In the genomic region with DNA sequence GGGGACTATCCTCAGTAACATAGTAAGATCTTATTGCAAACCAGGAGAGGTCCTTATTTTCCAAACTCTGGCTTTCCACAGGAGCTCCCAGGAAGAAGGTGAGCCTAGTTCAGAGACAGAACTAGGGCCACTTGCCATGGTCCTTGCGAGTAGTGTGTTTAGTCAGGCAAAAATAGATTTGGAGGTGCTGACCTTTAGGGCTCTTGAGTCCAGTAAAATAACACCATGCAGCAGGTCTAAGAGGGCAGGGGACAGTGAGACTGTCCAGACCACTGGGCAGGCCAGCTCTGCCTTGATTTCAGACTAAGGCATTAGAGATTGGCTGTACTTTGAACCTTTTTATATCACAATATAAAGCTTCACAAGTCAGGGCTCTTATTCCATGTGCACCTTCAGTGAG, we compare ENCODE assay signal across 20 mouse cellular contexts. TPM values are rescaled to one million over a fixed set of nuclear protein-coding genes. Genes with fewer than 3 reads are reported as not detected.
DNase-seq lines count a peak whose midpoint lies in the region; ATAC-seq and TF ChIP-seq lines count a peak whose summit lies in the region.
"Had no signal": no experiment of that assay in that cellular context is flagged by ENCODE, and none has a peak within 500 bp of the region (broad histone marks: within the 10 kb centered on the region; RNA-seq: fewer than 3 reads in every experiment).

No protein-coding gene starts in this region.

- H3K9me3 ChIP-seq in heart, embryonic 16.5 days (replicated peaks; ENCODE audit: control insufficient read depth, low read length) = no peaks in the 10 kb centered on the region
- H3K9me3 ChIP-seq in E14TG2a.4 (ENCODE audit: low read length) = no peaks in the 10 kb centered on the region
- no peaks in the 10 kb centered on the region for H3K9me3 ChIP-seq in lung, postnatal 0 days (ENCODE audit: low read length)
- H3K9me3 ChIP-seq: embryonic facial prominence, embryonic 12.5 days had no signal

- no peak overlapping the region for H3K9ac ChIP-seq in heart, adult 2 months (ENCODE audit: low read depth, low read length)
- no peak overlapping the region for H3K9ac ChIP-seq in heart, embryonic 16.5 days (ENCODE audit: low read length)
- no peak overlapping the region for H3K9ac ChIP-seq in lung, postnatal 0 days (replicated peaks; ENCODE audit: low read depth)
- H3K9ac ChIP-seq: embryonic facial prominence, embryonic 12.5 days; hindbrain, embryonic 14.5 days had no signal

- DNase-seq in heart, adult 2 months = no peak
- no peak for DNase-seq in heart, adult 9 months (ENCODE audit: low spot score in 2 of 2)
- DNase-seq in heart, postnatal 36 days = no peak
- no peak for DNase-seq in lung, postnatal 0 days (ENCODE audit: low spot score)
- DNase-seq: adrenal gland, postnatal 10 days; B cell, adult 2 months; cerebellum, adult 18-20 months; cerebellum, postnatal 14 days; kidney, adult 18-20 months; retina, postnatal 1 day; right cerebral cortex, postnatal 25 days had no signal

- peak overlapping the region; percentile 65 for H3K27ac ChIP-seq in heart, adult 2 months
- H3K27ac ChIP-seq in heart, embryonic 16.5 days (ENCODE audit: low read length) = peak overlapping the region; percentile 86
- peak overlapping the region; percentile 10; the same call in 1 of the 2 replicates for H3K27ac ChIP-seq in cortical plate, adult 2 months (ENCODE audit: insufficient read depth, low read length)
- H3K27ac ChIP-seq in lung, postnatal 0 days (ENCODE audit: low read length) = no peak overlapping the region
- H3K27ac ChIP-seq: embryonic facial prominence, embryonic 12.5 days; hindbrain, embryonic 14.5 days; macrophage had no signal

- peaks cover 9% of the 10 kb centered on the region for H3K4me1 ChIP-seq in heart, adult 2 months (ENCODE audit: control insufficient read depth, insufficient read depth, low read length)
- H3K4me1 ChIP-seq in heart, embryonic 16.5 days (ENCODE audit: control insufficient read depth, insufficient read depth, low read length) = peaks cover 64% of the 10 kb centered on the region
- peaks cover 98% of the 10 kb centered on the region for H3K4me1 ChIP-seq in E14TG2a.4 (replicated peaks; ENCODE audit: low read depth, low read length)
- H3K4me1 ChIP-seq in cortical plate, adult 2 months (ENCODE audit: control insufficient read depth, insufficient read depth, low read length) = peaks cover 14% of the 10 kb centered on the region
- H3K4me1 ChIP-seq in lung, postnatal 0 days (ENCODE audit: insufficient read depth, low read depth, low read length) = peaks cover 4% of the 10 kb centered on the region

- TF ChIP-seq CTCF in heart, adult 2 months (IDR thresholded peaks at IDR 0.05) = no peak
- no peak for TF ChIP-seq CTCF in E14TG2a.4 (conservative IDR thresholded peaks at IDR 0.05; ENCODE audit: low read length)
- TF ChIP-seq CTCF in cortical plate, adult 2 months (IDR thresholded peaks at IDR 0.05; ENCODE audit: extremely low read depth, insufficient read depth, low read length) = no peak
- TF ChIP-seq CTCF in lung, postnatal 0 days (IDR thresholded peaks at IDR 0.05) = no peak

- WGBS in heart, adult 2 months = 45% methylated on average over 1 of the region's 1 CpGs
- 51% methylated on average over 1 of the region's 1 CpGs for WGBS in heart, embryonic 16.5 days
- WGBS in lung, postnatal 0 days = 68% methylated on average over 1 of the region's 1 CpGs

- no peak overlapping the region for H3K4me3 ChIP-seq in heart, adult 2 months
- H3K4me3 ChIP-seq in heart, embryonic 16.5 days (ENCODE audit: low read length) = no peak overlapping the region
- H3K4me3 ChIP-seq in E14TG2a.4 (replicated peaks; ENCODE audit: low read length) = peak overlapping the region; percentile 35; the same call in 1 of the 2 replicates
- no peak overlapping the region for H3K4me3 ChIP-seq in cortical plate, adult 2 months (ENCODE audit: insufficient read depth, low read length)
- no peak overlapping the region for H3K4me3 ChIP-seq in lung, postnatal 0 days (ENCODE audit: low read depth, low read length)
- H3K4me3 ChIP-seq: embryonic facial prominence, embryonic 12.5 days had no signal

- no peak for TF ChIP-seq POLR2A in heart, adult 2 months (IDR thresholded peaks at IDR 0.05; ENCODE audit: insufficient read depth, low read depth, low read length)
- TF ChIP-seq POLR2A in cortical plate, adult 2 months (IDR thresholded peaks at IDR 0.05; ENCODE audit: extremely low read depth, insufficient read depth, low read length) = no peak

- H3K27me3 ChIP-seq in heart, adult 2 months (ENCODE audit: control insufficient read depth, insufficient read depth, low read length) = no peaks in the 10 kb centered on the region
- no peaks in the 10 kb centered on the region for H3K27me3 ChIP-seq in heart, embryonic 16.5 days (ENCODE audit: control insufficient read depth, insufficient read depth, low read length)
- no peaks in the 10 kb centered on the region for H3K27me3 ChIP-seq in E14TG2a.4 (ENCODE audit: insufficient read depth, low read length)
- no peaks in the 10 kb centered on the region for H3K27me3 ChIP-seq in lung, postnatal 0 days (replicated peaks; ENCODE audit: insufficient read depth, low read length)
- H3K27me3 ChIP-seq: CH12.LX; embryonic facial prominence, embryonic 12.5 days had no signal

- peaks cover 3% of the 10 kb centered on the region; the same call in 1 of the 2 replicates for H3K79me2 ChIP-seq in heart, adult 2 months (replicated peaks; ENCODE audit: control insufficient read depth, insufficient read depth, low read length)

- H3K36me3 ChIP-seq in heart, adult 2 months (ENCODE audit: control insufficient read depth, insufficient read depth, low read length) = peaks cover 33% of the 10 kb centered on the region
- peaks cover 72% of the 10 kb centered on the region for H3K36me3 ChIP-seq in heart, embryonic 16.5 days (ENCODE audit: control insufficient read depth, insufficient read depth)
- peaks cover 99% of the 10 kb centered on the region for H3K36me3 ChIP-seq in E14TG2a.4 (ENCODE audit: insufficient read depth, low read length)
- peaks cover 27% of the 10 kb centered on the region for H3K36me3 ChIP-seq in lung, postnatal 0 days (ENCODE audit: insufficient read depth, low read length)

- no peak; the same call in 1 of the 2 replicates for ATAC-seq in heart, embryonic 16.5 days (replicated peaks; ENCODE audit: extremely low read depth, insufficient read depth, low FRiP score)
- ATAC-seq in lung, postnatal 0 days = no peak
- ATAC-seq: inflammation-experienced regulatory T-cells, adult 6 months had no signal

- TF ChIP-seq EP300 in heart, adult 2 months (IDR thresholded peaks at IDR 0.05; ENCODE audit: insufficient read depth, low read depth, low read length) = no peak
- TF ChIP-seq EP300 in lung, postnatal 0 days (IDR thresholded peaks at IDR 0.05) = no peak

- intact Hi-C loops in heart, adult 2 months (cut with DNase I) = no loop called here
- intact Hi-C loops in heart, postnatal 36 days (cut with DNase I) = no loop called here

- H3K4me2 ChIP-seq in heart, embryonic 16.5 days (ENCODE audit: low read depth, low read length) = peak overlapping the region; percentile 29; the same call in 1 of the 2 replicates
- H3K4me2 ChIP-seq in lung, postnatal 0 days (replicated peaks; ENCODE audit: low read depth, low read length) = no peak overlapping the region
- H3K4me2 ChIP-seq: embryonic facial prominence, embryonic 12.5 days; hindbrain, embryonic 14.5 days had no signal

RNA-seq across cellular contexts. Expression of gene Pkm, which starts 10.6 kb away (rescaled TPM):
- total RNA-seq in heart, adult 2 months (2021) = 1,000 to 10,000 TPM; 1,073 to 1,081 TPM
- 1,773 and 1,838 TPM in 2 replicates for polyA plus RNA-seq in heart, adult 2 months (2012; rRNA removed)
- 1,977 and 2,080 TPM in 2 replicates for polyA plus RNA-seq in heart, embryonic 16.5 days (2015; fragmentation: Nextera tagmentation; extraction: Ambion mirVana)
- 1,000 to 10,000 TPM; 1,087 to 1,168 TPM for total RNA-seq in heart, postnatal 36 days (2021)
- 1,537 and 1,545 TPM in 2 replicates for polyA plus RNA-seq in cortical plate, adult 2 months (2012; rRNA removed)
- 318 and 331 TPM in 2 replicates for polyA plus RNA-seq in lung, postnatal 0 days (2015; fragmentation: Nextera tagmentation; extraction: Ambion mirVana)

RNA-seq across cellular contexts. Expression of gene Gramd2, which starts 13.1 kb away (rescaled TPM):
- total RNA-seq in heart, adult 2 months (2021) = not detected
- polyA plus RNA-seq in heart, adult 2 months (2012; rRNA removed) = 0.26 and 1.3 TPM in 2 replicates
- polyA plus RNA-seq in heart, embryonic 16.5 days (2015; fragmentation: Nextera tagmentation; extraction: Ambion mirVana) = 0.34 and 1.6 TPM in 2 replicates
- not detected for total RNA-seq in heart, postnatal 36 days (2021)
- 18.7 and 18.9 TPM in 2 replicates for polyA plus RNA-seq in cortical plate, adult 2 months (2012; rRNA removed)
- polyA plus RNA-seq in lung, postnatal 0 days (2015; fragmentation: Nextera tagmentation; extraction: Ambion mirVana) = 68.0 and 95.2 TPM in 2 replicates
- total RNA-seq: CH12.LX; liver, adult 2 months had no signal
- polyA plus RNA-seq: inflammation-experienced regulatory T-cells, adult 6 months had no signal

RNA-seq across cellular contexts. Expression of gene Parp6, which starts 49.7 kb away (rescaled TPM):
- total RNA-seq in heart, adult 2 months (2021) = 10 to 100 TPM; 16.4 to 16.5 TPM
- polyA plus RNA-seq in heart, adult 2 months (2012; rRNA removed) = 24.2 and 40.3 TPM in 2 replicates
- 21.1 and 24.1 TPM in 2 replicates for polyA plus RNA-seq in heart, embryonic 16.5 days (2015; fragmentation: Nextera tagmentation; extraction: Ambion mirVana)
- total RNA-seq in heart, postnatal 36 days (2021) = 10 to 100 TPM; 16.8 to 21.9 TPM
- 199 and 202 TPM in 2 replicates for polyA plus RNA-seq in cortical plate, adult 2 months (2012; rRNA removed)
- 18.3 and 22.1 TPM in 2 replicates for polyA plus RNA-seq in lung, postnatal 0 days (2015; fragmentation: Nextera tagmentation; extraction: Ambion mirVana)
